Mouse (Mus musculus): ENCODE measurements around the gene Rps6ka1. TPM values are rescaled to one million over a fixed set of nuclear protein-coding genes. Genes with fewer than 3 reads are reported as not detected.

Gene Rps6ka1
- total RNA-seq, 2 experiments from 2014 or later, result 12.0 to 12.6 TPM

DNA sequence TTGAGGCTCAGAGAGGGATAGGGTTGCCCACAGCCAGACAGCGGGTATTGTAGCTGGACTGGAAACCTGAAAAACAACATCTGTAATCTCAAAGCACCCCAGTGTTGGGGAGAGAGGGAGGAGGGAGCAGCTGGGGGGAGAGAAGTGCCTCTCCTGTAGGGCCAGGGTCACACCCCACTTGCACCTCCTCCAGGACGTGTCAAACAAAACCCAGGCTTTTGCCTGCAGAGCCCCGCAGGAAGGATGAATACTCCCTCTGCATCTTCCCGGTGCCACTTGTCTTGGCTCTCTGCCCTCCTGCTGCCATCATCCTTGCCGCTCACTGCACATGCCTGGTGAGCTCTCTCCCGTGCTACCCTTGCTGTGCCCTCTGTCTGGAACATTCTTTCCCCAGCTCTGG is 10.6 kb upstream of the Rps6ka1 start:
- DNase-seq (ENCODE audit: low spot score in 2 of 2), result no peak

DNA sequence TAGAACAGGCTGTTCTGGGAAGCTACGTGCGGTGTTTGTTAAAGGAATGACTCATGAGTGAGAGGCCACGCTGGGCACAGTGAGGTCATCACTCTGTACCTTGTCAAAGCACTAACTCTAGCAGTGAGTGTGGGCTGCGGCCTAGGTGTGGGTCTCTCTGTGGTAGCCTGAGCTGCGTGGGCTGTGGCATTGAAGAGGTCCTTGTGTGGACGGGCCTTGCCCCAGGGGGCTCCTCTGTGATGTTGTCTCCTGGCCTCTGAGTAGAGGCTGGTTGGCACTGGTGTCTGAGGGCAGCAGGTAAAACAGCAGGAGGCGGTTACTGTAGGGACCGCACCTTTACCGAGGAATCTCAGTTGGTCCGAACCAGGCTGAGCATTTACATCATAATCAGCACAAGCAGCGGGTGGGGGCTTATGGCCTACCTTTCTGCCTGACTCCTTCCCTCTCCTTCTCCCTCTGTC is 9.9 kb upstream of the Rps6ka1 start:
- DNase-seq (ENCODE audit: low spot score in 2 of 2), result no peak

DNA sequence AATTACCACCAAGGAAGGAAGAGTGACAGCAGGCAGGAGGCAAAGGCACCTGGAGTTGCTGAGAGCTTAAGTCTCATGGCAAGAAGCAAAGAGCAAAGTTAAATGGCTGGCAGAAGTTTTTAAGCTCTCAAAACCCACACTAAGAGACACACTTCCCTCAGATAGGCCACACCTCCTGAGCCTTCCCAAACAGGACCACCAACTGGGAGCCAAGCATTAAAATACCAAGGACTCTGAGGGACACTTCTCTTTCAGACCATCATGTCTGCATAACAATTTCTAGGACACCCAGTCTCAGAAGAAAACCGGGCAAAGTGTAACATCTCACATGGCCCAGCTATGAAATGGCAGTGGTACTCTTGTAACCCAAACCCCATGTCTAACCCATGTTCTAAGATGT is 9.4 kb upstream of the Rps6ka1 start:
- DNase-seq (ENCODE audit: low spot score in 2 of 2), result no peak

DNA sequence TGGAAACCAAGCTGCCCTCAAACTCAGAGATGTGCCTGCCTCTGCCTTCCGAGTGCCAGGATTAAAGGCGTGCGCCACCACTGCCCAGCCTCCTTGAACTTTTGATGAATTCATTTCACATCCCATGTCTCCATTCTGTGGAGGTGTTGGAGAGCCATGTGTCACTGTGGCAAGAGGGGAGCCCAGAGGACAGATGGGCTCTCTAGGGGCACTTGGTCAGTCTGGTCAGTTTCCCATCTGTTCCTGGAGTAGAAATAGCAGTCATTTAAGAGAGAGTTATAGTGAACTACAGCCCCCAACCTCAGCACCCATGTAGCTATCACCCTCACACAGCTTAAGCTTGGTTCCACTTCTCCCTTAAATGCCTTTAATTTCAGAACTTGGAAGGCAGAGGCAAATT is 8.4 kb upstream of the Rps6ka1 start:
- no peak for DNase-seq (ENCODE audit: low spot score in 2 of 2)

DNA sequence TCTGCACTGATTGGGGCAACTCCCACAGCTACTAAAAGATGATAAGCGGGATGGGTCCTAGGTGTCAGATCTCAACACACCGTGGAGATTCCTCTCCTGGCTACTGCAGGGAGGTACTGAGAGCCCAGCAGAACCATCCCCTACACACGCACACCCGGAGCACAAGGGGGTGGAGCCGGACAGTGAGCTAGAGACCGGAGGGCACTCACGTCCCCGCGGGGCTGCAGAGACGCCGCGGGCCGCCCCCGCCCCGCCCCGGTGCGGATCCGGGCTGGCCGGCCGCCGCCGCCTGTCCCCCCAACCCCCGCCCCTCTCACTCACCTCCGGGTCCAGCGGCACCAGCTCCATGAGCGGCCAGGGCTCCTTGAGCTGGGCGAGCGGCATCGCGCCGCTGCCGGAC is 348 bp downstream of the Rps6ka1 start:
- DNase-seq (ENCODE audit: low spot score in 2 of 2), result no peak

DNA sequence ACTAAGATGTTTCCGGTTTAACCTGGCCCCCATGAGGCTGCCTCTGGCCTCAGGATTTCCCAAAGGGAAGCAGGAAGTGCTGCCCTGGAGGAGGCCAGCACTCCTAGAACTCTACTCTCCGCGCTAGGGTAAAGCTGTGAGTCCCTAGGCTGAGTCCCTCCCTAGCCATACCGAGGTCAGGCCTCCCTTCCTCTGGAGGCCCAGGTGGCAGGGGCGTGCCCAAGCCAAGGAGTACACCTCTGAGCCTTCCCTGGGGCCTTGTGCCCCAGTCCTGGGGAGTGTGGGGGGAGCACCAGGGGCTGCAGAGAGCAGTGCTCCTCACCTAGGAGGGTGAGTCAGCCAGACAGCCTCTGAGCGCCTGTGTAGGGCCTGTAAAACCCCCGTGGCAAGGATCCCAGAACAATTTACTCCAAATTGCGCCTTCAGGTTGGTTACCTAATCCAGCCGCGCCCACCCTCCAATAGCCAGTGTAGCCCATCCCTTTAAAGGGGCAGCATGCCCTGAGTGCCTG is 1.6 kb downstream of the Rps6ka1 start:
- DNase-seq (ENCODE audit: low spot score in 2 of 2), result no peak

DNA sequence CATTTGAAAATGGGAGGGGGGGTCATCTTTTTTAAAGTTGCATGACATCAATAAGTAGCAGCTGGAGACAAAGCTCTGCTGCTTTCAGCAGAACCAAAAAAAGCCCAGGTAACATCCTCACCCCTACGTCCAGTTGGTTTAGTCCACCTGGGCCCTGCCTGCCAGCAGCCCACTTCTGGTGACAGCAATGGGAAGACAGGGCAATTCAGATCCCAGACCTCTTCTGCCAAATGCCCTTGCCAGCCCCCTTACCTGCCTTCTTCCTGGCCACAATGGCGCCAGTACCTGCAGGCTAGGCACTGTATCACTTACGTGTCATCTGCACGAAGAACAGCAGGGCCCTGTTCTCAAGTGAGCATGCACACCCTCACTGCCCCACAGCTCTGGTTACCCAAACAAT is 2.3 kb downstream of the Rps6ka1 start:
- no peak for DNase-seq (ENCODE audit: low spot score in 2 of 2)

DNA sequence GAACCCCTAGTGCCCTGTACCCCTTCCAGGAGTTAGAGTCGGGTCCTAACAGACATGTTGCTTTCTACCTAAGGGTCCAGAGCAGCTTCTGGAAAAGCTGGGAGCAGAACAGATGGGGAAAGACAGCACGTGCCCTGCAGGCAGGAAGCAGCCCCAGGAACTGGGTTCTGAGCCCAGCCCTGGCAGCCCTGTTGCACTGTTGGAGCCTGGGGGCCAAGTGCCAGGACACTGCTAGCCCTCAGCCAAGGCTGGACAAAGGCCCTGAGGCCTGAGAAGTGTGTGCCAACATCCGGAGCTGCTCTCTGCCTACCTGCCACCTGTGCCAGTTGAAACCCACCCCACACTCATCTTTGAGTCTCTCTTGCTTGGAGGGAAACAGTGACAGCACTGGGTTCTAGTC is 2.7 kb downstream of the Rps6ka1 start:
- no peak for DNase-seq (ENCODE audit: low spot score in 2 of 2)

DNA sequence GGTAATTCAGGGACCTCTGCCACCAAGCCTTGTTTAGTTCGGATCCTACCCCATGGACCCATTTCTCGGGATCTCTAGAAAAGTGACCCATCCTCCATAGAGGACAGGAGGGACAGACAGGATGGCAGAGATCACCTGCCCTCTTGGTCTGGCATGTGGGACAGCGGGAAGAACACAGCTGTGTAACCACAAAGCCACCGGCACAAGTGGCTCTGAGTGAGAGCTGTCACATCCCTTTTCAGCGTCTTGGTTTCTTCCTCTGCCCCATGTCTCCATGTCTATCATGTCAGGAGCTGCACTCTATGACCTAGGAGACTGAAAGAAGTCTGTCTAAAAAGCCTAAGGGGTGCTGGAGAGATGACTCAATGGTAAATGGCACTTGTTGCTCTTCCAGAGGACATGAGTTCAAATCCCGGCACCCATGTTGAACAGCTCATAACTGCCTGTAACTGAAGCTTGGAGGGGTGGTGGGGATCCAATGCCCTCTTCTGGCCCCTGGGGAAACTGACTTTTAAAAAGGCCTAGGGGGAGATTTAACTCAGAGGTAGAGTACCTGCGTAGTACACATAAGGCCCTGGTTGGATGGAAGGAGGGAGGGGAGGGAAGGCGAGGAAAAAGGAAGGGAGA is 3.4 kb downstream of the Rps6ka1 start:
- DNase-seq (ENCODE audit: low spot score in 2 of 2), result no peak

DNA sequence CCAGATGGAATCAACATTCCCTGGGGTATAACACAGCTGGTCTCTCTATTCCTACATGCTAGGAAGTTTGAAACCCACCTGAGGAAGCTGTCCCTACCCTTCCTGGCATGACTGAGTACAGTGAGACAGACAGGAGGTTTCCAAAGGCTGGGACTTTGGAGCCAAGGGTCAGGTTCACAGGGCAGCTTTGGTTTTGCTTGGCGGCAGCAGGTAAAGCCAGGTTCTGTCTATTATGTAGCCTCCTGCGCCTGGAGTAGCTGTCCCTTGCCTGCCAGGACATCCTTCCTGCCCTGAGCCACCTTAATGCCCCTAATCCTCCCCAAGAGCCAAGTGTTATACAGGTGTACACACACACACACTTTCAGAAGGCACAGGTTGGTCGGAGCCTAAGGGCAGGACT is 5.7 kb downstream of the Rps6ka1 start:
- no peak for DNase-seq (ENCODE audit: low spot score in 2 of 2)

DNA sequence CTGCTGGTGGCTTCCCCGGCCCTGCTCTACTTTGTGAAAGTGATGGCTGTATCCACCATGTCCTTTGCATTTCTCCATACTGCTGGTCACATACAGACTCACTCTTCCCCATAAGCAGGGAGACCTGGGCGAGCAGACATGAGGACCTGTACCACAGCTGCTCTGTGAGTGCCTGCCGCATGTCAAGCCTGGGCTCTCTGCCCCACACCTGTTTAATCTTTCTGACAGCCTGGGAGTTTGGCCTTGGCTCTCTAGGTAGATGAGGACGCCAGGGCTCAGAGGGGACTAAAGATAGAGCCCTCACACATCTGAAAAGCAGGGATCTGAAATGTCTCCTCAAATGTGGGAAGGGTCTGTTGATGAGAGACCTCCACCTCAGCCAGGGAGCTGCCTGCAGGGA is 6.2 kb downstream of the Rps6ka1 start:
- DNase-seq (ENCODE audit: low spot score in 2 of 2), result no peak

DNA sequence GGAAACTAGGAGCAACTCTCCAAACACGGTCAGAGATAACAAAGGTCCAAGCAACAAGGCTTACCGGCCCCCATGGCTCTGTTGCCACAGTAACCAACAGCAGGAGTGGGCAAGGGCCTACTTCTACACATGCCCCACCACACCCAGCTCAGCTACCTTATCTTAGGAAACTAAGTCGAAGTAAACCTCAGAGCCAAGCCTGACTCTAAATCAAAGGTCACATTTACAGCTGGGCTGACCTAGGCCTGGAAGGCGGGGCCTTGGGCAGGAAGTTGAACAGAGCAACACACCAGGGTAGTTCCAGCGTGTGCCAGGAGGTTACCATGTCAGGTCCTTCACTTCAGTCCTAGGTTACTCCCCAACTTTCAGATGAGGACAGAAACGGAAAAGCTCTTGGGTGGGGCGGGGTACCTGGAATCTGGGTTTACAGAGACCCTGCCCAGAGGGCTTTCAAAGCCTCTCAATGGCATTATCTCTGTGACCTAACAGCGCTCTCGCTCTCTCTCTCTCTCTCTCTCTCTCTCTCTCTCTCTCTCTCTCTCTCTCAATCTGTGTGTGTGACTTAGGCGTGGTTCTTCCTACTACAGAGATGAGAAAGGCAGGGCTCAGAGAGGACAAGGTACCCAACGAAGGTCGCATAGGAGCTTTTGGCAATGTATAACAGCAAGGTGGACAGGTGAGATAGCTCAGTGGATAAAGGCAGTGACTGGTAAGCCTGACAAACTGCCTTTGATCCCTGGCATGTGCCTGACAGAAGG is 8.3 kb downstream of the Rps6ka1 start:
- DNase-seq (ENCODE audit: low spot score in 2 of 2), result no peak

DNA sequence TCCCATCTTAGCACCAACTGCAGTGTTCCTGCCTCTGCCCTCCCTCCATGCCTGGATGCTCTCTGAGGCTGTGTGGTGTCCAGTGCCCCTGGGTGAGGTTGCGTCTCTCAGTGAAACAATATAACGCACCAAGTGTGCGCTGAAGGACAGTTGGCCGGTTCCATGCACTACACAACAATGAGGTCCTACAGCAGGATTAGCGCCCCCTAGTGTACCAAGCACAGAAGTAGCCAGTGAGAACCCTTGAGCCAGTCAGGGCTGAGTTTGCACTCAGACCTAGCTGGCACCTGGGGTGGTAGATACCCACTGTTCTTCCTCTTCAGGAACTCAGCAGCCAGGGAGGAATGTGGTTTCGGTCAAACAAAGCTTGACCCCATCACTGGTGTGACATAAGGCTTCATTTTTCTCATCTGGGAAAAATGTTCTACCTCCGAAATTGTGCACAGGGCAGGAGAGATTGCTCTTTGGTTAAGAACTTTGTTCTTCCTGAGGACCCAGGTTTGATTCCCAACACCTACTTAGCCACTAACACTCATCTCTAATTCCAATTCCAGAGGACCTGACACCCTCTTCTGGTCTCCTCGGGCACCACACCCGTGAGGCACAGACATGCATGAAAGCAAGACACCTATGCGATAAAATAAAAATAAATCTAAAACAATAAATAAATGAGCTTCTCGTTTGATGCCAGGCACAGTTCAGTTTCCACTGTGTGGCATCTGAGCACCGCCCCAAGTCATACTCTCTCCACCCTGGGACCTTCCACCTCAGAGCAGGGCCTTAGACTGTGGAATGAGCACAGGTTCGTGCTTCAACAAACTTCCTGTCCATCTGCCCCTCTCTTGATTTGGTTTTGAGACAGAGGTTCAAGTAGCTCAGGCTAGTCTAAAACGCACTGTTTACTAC is 9.5 kb downstream of the Rps6ka1 start:
- DNase-seq (ENCODE audit: low spot score in 2 of 2), result no peak

DNA sequence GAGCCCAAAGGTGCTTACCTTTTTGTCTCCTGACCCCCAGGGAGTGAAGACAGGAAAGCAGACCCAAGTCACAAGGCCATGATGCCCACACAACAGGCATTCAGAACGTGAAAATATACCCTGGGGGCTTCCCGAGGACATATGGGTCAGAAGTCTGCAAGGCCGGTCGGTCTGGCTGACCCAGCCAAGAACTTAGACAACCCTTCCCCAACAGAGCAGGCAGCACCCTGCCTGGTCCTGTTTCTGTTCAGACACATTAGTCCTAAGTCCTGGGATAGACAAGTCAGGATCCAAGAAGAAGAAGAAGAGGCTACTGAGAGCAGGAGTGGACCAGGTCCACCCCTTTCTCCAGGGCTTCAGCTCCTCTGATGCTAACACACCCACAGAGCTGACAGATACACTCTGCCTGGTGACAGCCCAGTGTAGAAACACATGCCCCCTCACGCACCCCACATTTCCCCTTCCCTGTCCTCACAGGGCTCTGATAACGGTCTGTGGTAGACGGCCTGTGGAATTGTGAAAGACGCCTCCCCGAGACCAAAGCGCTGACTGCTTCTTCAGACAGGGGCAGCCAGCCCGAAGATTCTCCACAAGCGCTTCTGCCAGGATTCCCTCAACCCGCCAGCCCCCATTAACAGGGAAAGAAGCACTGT is 12.6 kb downstream of the Rps6ka1 start:
- DNase-seq (ENCODE audit: low spot score in 2 of 2), result no peak

DNA sequence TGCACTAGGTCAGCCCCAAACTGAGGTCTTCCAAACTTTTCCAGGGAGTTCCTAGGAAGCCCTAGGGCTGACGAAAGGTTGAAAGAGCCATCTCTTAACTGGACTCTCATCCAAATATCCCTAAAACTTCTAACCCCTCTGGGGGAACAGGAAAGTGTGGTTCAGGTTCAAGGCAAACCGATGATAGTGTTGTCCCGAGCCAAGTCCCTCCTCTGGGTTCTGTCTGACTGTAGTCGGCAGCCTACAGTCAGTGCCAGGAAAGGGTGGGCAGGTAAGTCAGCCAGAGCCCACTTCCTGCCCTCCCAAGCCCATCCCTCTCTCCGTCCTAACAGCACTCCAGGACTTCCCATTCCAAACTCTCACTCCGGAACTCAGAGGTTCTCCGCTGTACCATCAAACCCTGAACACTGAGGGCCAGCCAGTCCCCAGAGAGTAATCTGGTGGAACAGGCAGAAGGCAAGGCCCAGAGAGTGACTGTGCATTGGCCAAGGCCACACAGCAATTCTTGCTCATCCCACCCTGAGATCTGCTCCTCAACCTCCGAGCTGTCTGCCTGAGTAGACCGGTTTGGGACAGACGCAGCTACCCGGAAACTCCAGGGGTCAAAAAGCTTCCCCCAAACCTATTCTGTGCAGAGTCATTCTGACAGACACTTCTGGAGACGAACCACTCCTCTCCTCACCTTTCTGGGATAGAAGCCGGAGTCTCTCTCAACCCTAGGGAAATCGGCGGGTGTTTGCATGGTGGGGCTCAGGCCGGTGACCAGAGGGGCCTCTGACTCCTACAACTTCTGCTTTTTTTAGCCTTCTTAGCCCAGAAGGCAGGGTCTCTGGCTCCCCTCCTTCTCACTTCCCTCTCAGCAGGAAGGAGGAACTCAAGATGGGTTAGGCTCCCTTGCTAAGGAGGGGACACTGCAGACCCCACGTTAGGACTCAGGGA is 13.4 kb downstream of the Rps6ka1 start:
- no peak for DNase-seq (ENCODE audit: low spot score in 2 of 2)

DNA sequence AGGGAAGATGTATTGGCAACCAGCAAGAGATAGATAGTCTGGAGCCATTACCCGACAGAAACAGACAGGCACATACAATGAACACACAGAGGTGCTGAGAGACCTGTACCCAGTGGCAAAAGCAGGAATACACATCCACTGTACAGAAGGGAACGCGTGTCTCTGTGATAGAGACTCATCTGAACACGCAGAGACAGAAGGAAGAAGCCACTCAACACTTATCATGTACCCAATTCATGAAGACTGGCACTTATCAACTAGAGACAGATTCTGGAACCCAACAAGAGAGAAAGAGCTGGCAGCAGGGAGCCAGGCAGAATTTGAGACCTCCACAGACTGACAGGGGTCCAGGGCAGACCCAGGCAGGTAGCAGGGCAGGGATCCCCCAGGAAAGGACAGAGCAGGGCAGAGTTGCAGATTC is 14.2 kb downstream of the Rps6ka1 start:
- DNase-seq (ENCODE audit: low spot score in 2 of 2), result no peak

DNA sequence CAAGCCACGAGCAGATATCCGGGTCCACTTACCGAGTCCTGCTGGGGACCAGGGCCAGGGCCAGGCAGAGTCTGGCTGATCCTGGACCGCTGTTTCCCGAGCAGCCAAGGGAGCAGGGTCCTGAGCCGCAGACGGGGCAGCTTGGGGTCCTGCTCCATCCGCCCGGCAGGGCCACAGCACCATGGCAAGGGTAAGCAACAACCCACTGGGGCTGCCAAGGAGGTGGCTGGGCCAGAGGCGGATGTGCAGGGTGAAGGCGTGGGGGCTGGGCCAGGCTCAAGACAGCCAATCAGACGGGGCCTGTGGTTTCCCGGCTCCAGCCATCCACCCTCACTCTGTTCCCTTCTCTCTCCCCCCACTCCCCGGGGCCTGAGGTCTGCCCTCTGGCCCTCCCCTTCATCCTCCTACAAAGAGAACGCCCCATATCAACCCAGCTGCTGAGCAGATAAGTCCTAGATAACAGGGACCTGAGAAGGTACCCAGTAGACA is 14.7 kb downstream of the Rps6ka1 start:
- no peak for DNase-seq (ENCODE audit: low spot score in 2 of 2)

DNA sequence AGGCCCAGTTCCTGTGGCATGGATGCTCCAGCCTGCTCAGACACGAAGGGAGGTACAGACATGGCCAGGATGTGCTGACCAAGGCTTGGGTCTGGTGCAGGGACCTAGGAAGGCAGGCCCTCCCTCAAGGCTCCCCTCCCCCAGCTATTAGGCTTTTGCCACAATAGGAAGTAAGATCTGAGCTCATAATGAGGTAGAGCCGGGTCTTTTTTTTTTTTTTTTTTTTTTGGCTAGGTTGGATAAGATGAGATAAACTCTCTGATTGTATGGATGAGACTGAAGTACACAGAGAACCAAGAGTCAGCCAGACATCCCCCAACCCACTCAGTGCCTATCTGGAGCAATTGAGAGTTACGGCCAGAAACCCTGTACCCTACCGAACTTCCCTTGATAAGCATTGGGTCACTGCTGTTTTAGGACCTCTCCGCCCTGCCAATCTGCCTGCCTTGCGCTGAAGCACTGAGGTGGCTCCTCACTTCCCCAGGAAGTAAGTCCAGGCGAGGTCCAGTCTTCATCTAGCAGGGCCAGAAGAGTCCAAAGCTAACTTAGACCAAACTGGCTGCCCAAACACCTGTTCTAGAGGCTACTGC is 15.3 kb downstream of the Rps6ka1 start:
- no peak for DNase-seq (ENCODE audit: low spot score in 2 of 2)

DNA sequence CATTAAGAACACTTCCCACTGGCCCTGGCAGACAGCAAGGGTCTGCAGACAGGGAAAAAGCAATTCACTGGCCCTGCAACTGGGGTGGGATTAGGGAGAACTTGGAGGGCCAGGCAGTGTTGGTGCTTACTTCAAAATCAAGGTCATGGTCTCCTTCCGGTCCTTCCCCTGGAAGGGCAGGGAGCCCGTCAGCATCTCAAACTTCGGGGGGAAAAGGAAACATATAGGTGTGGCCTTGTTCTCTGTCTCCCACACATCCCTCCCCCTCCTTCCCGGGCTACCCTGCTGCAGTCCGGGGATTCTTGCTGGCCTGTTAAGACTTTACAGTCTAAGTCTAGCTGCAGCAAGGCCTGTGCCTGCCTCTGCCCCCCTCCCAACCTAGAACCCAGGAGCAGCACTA is 22.4 kb downstream of the Rps6ka1 start:
- DNase-seq (ENCODE audit: low spot score in 2 of 2), result no peak

Measured in left cerebral cortex, adult 18-20 months (tissue).